Mouse (Mus musculus): ENCODE results near the gene Cnnm2.

DNA sequence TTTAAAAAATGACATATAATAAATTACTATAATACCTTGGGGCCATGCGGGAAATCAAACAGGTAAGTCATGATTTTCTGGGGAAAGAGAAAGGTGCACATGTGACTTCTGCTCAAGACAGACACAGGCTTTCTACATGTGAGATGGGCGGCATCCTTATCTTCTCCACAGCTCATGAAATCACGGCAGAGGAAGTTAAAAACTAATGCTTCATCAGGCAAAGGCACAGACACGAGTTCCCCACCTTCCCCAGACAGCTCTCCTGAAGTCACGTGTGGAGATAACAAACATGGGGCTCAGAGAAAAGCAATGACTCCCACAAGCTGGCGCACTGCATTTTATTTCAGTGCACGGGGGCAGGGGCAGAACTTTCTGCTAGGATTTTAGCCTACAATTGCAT, 132.1 kb downstream of the Cnnm2 start:
- TF ChIP-seq POLR2A (IDR thresholded peaks at IDR 0.05; ENCODE audit: borderline replicate concordance, extremely low read depth, insufficient read depth, insufficient read length, poor library complexity, severe bottlenecking) (no peak), CTCF (IDR thresholded peaks at IDR 0.05; ENCODE audit: borderline replicate concordance, extremely low read depth, insufficient read depth, insufficient read length) (no peak)
